Mouse (Mus musculus) stomach, embryonic 14.5 days (tissue): ENCODE measurements at regions not wholly inside any gene's neighbourhood (a gene's known extent, or its start where the extent isn't known, plus 50 kb on each side); places are given as distances from the start of the nearest gene placed in this dataset.

Experiments
- ATAC-seq: fragments of 200-750 bp; cut with Nextera tagmentation; 2 replicates; pipeline ENCODE4 v1.8.0; 2017; ENCODE audit warnings: low read depth, moderate TSS enrichment; ENCODE audit not compliant: insufficient number of reproducible peaks, insufficient read depth, low FRiP score
- H3K27ac ChIP-seq: fragments of 300-500 bp; sonication (generic); 2 replicates; pipeline ENCODE4 v1.5.1; 2014; ENCODE audit warnings: mild to moderate bottlenecking, low read length, moderate library complexity, mixed read lengths
- H3K27me3 ChIP-seq: fragments of 300-500 bp; sonication (generic); 2 replicates; pipeline ENCODE4 v1.6.1; 2014; ENCODE audit warnings: low read length, control low read depth, mixed read lengths; ENCODE audit not compliant: control insufficient read depth, insufficient read depth
- H3K36me3 ChIP-seq: fragments of 300-500 bp; sonication (generic); 2 replicates; pipeline ENCODE4 v1.6.1; 2014; ENCODE audit warnings: mild to moderate bottlenecking, control low read depth, low read length, moderate library complexity, mixed read lengths; ENCODE audit not compliant: control insufficient read depth, insufficient read depth
- H3K4me1 ChIP-seq: fragments of 300-500 bp; sonication (generic); 2 replicates; pipeline ENCODE4 v1.6.1; 2014; ENCODE audit warnings: low read length, control low read depth, mixed read lengths; ENCODE audit not compliant: control insufficient read depth, insufficient read depth
- H3K4me2 ChIP-seq: fragments of 300-500 bp; sonication (generic); replicated peaks from 2 replicates; pipeline ENCODE4 v1.6.1; 2014; ENCODE audit warnings: low read depth, low read length, control low read depth
- H3K4me3 ChIP-seq: fragments of 300-500 bp; sonication (generic); 2 replicates; pipeline ENCODE4 v1.5.1; 2014; ENCODE audit warnings: low read depth, low read length, control low read depth
- H3K9ac ChIP-seq: fragments of 300-500 bp; sonication (generic); replicated peaks from 2 replicates; pipeline ENCODE4 v1.6.1; 2014; ENCODE audit warnings: low read depth, mild to moderate bottlenecking, control low read depth, low read length, moderate library complexity, mixed read lengths
- H3K9me3 ChIP-seq: fragments of 300-500 bp; sonication (generic); 2 replicates; pipeline ENCODE4 v1.6.1; 2016; ENCODE audit warnings: low read depth, low read length, control low read depth; ENCODE audit not compliant: control insufficient read depth
- WGBS: fragments of 180-500 bp; shearing (Covaris S2); extraction: QIAGEN DNeasy Blood & Tissue Kit; methylation state at CpG from one replicate; pipeline ENCODE4 v1.1.7; 2014; 5-methylcytosine and 5-hydroxymethylcytosine counted together

GRCm38 (mm10) chr1:137839703-137840102 lies 335.8 kb downstream of the Ptprc start:
- no peak overlapping the region for H3K4me3 ChIP-seq
- no peaks in the 10 kb centered on the region for H3K4me1 ChIP-seq
- H3K4me2 ChIP-seq, result no peak overlapping the region
- no peaks in the 10 kb centered on the region for H3K36me3 ChIP-seq
- H3K27ac ChIP-seq, result no peak overlapping the region; the same call in 1 of the 2 replicates
- H3K9ac ChIP-seq, result no peak overlapping the region
- WGBS, result 54% methylated on average over 5 of the region's 5 CpGs
- H3K27me3 ChIP-seq, result no peaks in the 10 kb centered on the region
- ATAC-seq, result no peak
- H3K9me3 ChIP-seq, result no peaks in the 10 kb centered on the region

- H3K27ac ChIP-seq, result no peak overlapping the region
- 34% methylated on average over 2 of the region's 2 CpGs for whole genome bisulfite sequencing
Measured at GRCm38 (mm10) chr1:137839263-137839662, 336.2 kb downstream of the Ptprc start.

GRCm38 (mm10) chr1:137838357-137838756 lies 337.2 kb downstream of the Ptprc start:
- 47% methylated on average over 8 of the region's 8 CpGs for WGBS
- Histone ChIP-seq H3K9me3 (no peaks in the 10 kb centered on the region), H3K36me3 (no peaks in the 10 kb centered on the region)

More at GRCm38 (mm10) chr1:137839263-137839662, 336.2 kb downstream of the Ptprc start:
- Histone ChIP-seq H3K27me3 (no peaks in the 10 kb centered on the region), H3K4me2 (no peak overlapping the region), H3K4me3 (no peak overlapping the region), H3K4me1 (no peaks in the 10 kb centered on the region), H3K9ac (no peak overlapping the region), H3K9me3 (no peaks in the 10 kb centered on the region), H3K36me3 (no peaks in the 10 kb centered on the region)
- ATAC-seq, result no peak

GRCm38 (mm10) chr1:137833535-137833934 lies 342.0 kb downstream of the Ptprc start:
- no peaks in the 10 kb centered on the region for H3K4me1 ChIP-seq
- H3K27me3 ChIP-seq, result no peaks in the 10 kb centered on the region
- H3K27ac ChIP-seq, result no peak overlapping the region
- no peak for ATAC-seq
- H3K4me2 ChIP-seq, result no peak overlapping the region
- no peaks in the 10 kb centered on the region for H3K9me3 ChIP-seq
- 65% methylated on average over 3 of the region's 3 CpGs for WGBS
- no peak overlapping the region for H3K9ac ChIP-seq
- no peak overlapping the region for H3K4me3 ChIP-seq
- no peaks in the 10 kb centered on the region for H3K36me3 ChIP-seq

More at GRCm38 (mm10) chr1:137838357-137838756, 337.2 kb downstream of the Ptprc start:
- Histone ChIP-seq H3K27ac (no peak overlapping the region), H3K4me1 (no peaks in the 10 kb centered on the region), H3K4me2 (no peak overlapping the region), H3K27me3 (no peaks in the 10 kb centered on the region), H3K4me3 (no peak overlapping the region), H3K9ac (no peak overlapping the region)
- ATAC-seq, result no peak

GRCm38 (mm10) chr1:137831284-137831683 lies 344.2 kb downstream of the Ptprc start:
- no peak for ATAC-seq
- WGBS, result 68% methylated on average over 4 of the region's 4 CpGs
- no peak overlapping the region for H3K4me3 ChIP-seq
- no peak overlapping the region for H3K4me2 ChIP-seq
- no peak overlapping the region for H3K27ac ChIP-seq
- H3K9me3 ChIP-seq, result no peaks in the 10 kb centered on the region
- no peaks in the 10 kb centered on the region for H3K36me3 ChIP-seq
- H3K27me3 ChIP-seq, result no peaks in the 10 kb centered on the region
- no peak overlapping the region for H3K9ac ChIP-seq
- no peaks in the 10 kb centered on the region for H3K4me1 ChIP-seq

GRCm38 (mm10) chr1:137827379-137827778 lies 348.1 kb downstream of the Ptprc start:
- no peaks in the 10 kb centered on the region for H3K27me3 ChIP-seq
- H3K9me3 ChIP-seq, result no peaks in the 10 kb centered on the region
- no peak for ATAC-seq
- 57% methylated on average over 4 of the region's 4 CpGs for WGBS
- H3K36me3 ChIP-seq, result no peaks in the 10 kb centered on the region
- no peak overlapping the region for H3K4me3 ChIP-seq
- peak overlapping the region; percentile 30; the same call in 1 of the 2 replicates for H3K27ac ChIP-seq
- H3K4me2 ChIP-seq, result no peak overlapping the region
- H3K4me1 ChIP-seq, result no peaks in the 10 kb centered on the region
- H3K9ac ChIP-seq, result no peak overlapping the region

GRCm38 (mm10) chr1:137815401-137815888 lies 360.1 kb downstream of the Ptprc start:
- Histone ChIP-seq H3K4me2 (no peak overlapping the region), H3K9ac (no peak overlapping the region), H3K4me1 (no peaks in the 10 kb centered on the region), H3K27me3 (no peaks in the 10 kb centered on the region), H3K9me3 (no peaks in the 10 kb centered on the region), H3K27ac (no peak overlapping the region), H3K4me3 (no peak overlapping the region), H3K36me3 (no peaks in the 10 kb centered on the region)
- no peak for ATAC-seq
- WGBS, result 85% methylated on average over 4 of the region's 4 CpGs

GRCm38 (mm10) chr1:137814556-137814955 lies 361.0 kb downstream of the Ptprc start:
- WGBS, result 77% methylated on average over 2 of the region's 2 CpGs
- Histone ChIP-seq H3K27ac (no peak overlapping the region), H3K27me3 (no peaks in the 10 kb centered on the region), H3K4me3 (no peak overlapping the region), H3K9ac (no peak overlapping the region), H3K4me2 (no peak overlapping the region), H3K4me1 (no peaks in the 10 kb centered on the region), H3K9me3 (no peaks in the 10 kb centered on the region), H3K36me3 (no peaks in the 10 kb centered on the region)
- no peak for ATAC-seq

GRCm38 (mm10) chr1:137813716-137814115 lies 361.8 kb downstream of the Ptprc start:
- Histone ChIP-seq H3K4me1 (no peaks in the 10 kb centered on the region), H3K4me3 (no peak overlapping the region), H3K4me2 (no peak overlapping the region), H3K9ac (no peak overlapping the region), H3K27me3 (no peaks in the 10 kb centered on the region), H3K36me3 (no peaks in the 10 kb centered on the region), H3K27ac (no peak overlapping the region), H3K9me3 (no peaks in the 10 kb centered on the region)
- whole genome bisulfite sequencing, result 70% methylated on average over 1 of the region's 1 CpGs
- ATAC-seq, result no peak
